Comparison of ENCODE assay signal across 9 mouse cellular contexts in genomic region chr1:14635642-14636263, GRCm38 (mm10).
DNase-seq lines count a peak whose midpoint lies in the region; ATAC-seq and TF ChIP-seq lines count a peak whose summit lies in the region.
"Had no signal": no experiment of that assay in that cellular context is flagged by ENCODE, and none has a peak within 500 bp of the region (broad histone marks: within the 10 kb centered on the region; RNA-seq: fewer than 3 reads in every experiment).

No protein-coding gene starts in this region.

- no peaks in the 10 kb centered on the region for H3K4me1 ChIP-seq in kidney, embryonic 16.5 days (ENCODE audit: insufficient read depth, low read length)

- no peaks in the 10 kb centered on the region for H3K36me3 ChIP-seq in kidney, embryonic 16.5 days (ENCODE audit: insufficient read depth, low read length)
- H3K36me3 ChIP-seq: embryonic facial prominence, embryonic 12.5 days had no signal

- no peak for DNase-seq in gastrocnemius, adult 2 months
- DNase-seq in gastrocnemius, adult 8-10 months (ENCODE audit: low spot score in 2 of 2) = no peak
- peak; percentile 47 for DNase-seq in testis, postnatal 10 days (ENCODE audit: low spot score)
- no peak for DNase-seq in testis, postnatal 14 days (ENCODE audit: low spot score)
- peak; percentile 20 for DNase-seq in lung, postnatal 36 days
- no peak for DNase-seq in gastrocnemius, postnatal 36 days
- no peak for DNase-seq in urinary bladder, adult 2 months (ENCODE audit: low spot score)

- H3K27ac ChIP-seq in gastrocnemius, adult 2 months = no peak overlapping the region
- no peak overlapping the region for H3K27ac ChIP-seq in kidney, embryonic 16.5 days (ENCODE audit: low read length)
- H3K27ac ChIP-seq: embryonic facial prominence, embryonic 12.5 days had no signal

- peak; percentile 83 for ATAC-seq in kidney, embryonic 16.5 days (ENCODE audit: low FRiP score, low TSS enrichment)

- TF ChIP-seq CTCF in gastrocnemius, adult 2 months (IDR thresholded peaks at IDR 0.05) = peak; percentile 50

- peaks cover 21% of the 10 kb centered on the region for H3K27me3 ChIP-seq in kidney, embryonic 16.5 days (ENCODE audit: insufficient read depth, low read length)

- intact Hi-C loops in gastrocnemius, adult 2 months (cut with DNase I) = loop anchor here (5.0 kb wide), 1 partner anchor 848 kb away; no protein-coding TSS in a partner anchor
- intact Hi-C loops in gastrocnemius, postnatal 36 days (cut with DNase I) = loop anchor here (2.0 kb wide), 1 partner anchor 847 kb away; no protein-coding TSS in a partner anchor

- H3K4me2 ChIP-seq in kidney, embryonic 16.5 days (replicated peaks; ENCODE audit: low read depth, low read length) = no peak overlapping the region
- H3K4me2 ChIP-seq: embryonic facial prominence, embryonic 12.5 days had no signal

- H3K9me3 ChIP-seq in kidney, embryonic 16.5 days (ENCODE audit: low read length) = no peaks in the 10 kb centered on the region
- H3K9me3 ChIP-seq: embryonic facial prominence, embryonic 12.5 days had no signal

- no peak overlapping the region for H3K9ac ChIP-seq in kidney, embryonic 16.5 days (replicated peaks; ENCODE audit: low read length)
- H3K9ac ChIP-seq: embryonic facial prominence, embryonic 12.5 days had no signal

- 12% methylated on average over 5 of the region's 5 CpGs for WGBS in kidney, embryonic 16.5 days

- H3K4me3 ChIP-seq in gastrocnemius, adult 2 months = no peak overlapping the region
- H3K4me3 ChIP-seq in kidney, embryonic 16.5 days (ENCODE audit: low read length) = no peak overlapping the region
- H3K4me3 ChIP-seq: embryonic facial prominence, embryonic 12.5 days had no signal

Comparison
In these comparisons a context has a peak if more than half of its experiments do, and no peak if none do; other contexts are left out.
1. DNase-seq: peak in testis, postnatal 10 days (single experiment) and lung, postnatal 36 days (single experiment); none in gastrocnemius, adult 2 months (single experiment), gastrocnemius, adult 8-10 months (0 of 2), testis, postnatal 14 days (single experiment), gastrocnemius, postnatal 36 days (0 of 2) and urinary bladder, adult 2 months (single experiment).